Mouse (Mus musculus) adipose tissue, adult 10 weeks (tissue): Measurements from ENCODE around the gene D130040H23Rik. TPM values are rescaled to one million over a fixed set of nuclear protein-coding genes. Genes with fewer than 3 reads are reported as not detected.

Source experiments
- polyA plus RNA-seq: library from polyadenylated mRNA; stranded (reverse); fragments of 350-450 nt; fragmentation: Illumina TruSeq; extraction: RNeasy Lipid Tissue Mini Kit (QIAGEN cat#74804); gene quantifications from one replicate; pipeline ENCODE4 v1.2.3, GENCODE M21; 2014; ENCODE audit warnings: low read depth, low replicate concordance

D130040H23Rik gene
- 1.5 TPM for polyA plus RNA-seq

DNA sequence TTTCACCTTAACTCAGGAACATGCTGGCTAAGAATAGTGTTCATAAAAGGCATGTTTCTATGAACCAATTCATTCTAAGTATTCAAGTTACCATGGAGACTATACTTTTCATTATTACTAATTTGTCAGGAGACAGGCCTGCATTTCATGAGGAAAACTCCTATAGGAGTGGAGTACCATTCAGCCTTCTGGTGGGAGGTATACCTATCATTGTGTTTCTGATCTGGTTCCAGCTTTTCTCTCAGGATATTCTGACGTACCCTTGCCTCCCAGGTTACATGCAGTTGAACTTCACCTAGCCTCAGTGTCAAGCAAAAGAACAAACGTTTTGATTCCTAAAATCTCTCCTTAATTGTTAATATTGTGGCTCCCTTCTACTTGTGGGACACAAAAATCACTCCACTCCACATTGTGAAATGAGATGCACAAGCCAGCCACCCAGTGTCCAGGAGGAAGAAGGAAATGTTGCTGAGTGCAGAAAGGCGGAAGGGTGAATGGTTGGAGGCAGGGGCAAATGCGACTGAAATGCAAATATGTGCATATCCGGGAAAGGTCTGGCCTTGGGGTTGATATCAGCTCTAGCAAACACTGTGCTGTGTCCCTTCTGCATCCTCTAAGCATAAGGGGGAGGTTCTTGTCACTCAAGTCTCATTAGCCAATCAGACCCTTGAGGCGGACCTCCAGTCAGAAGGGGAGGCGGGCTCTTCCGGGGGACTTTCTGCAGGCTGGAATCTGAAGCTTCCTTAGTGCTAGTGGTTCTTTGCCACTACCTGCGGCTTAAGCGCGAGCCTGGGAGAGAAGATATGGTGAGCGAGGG is at the start of gene D130040H23Rik:
Gene D130040H23Rik (plus strand): TSS at position 695 of the 817 bp plus-strand sequence.

Other genes starting within 250 kb of the D130040H23Rik start
- 6.3 TPM for gene Zfp930, start 62.0 kb upstream of the D130040H23Rik start, polyA plus RNA-seq
- gene Gm9495, start 182.5 kb downstream of the D130040H23Rik start, polyA plus RNA-seq, result not detected